Mouse (Mus musculus): ENCODE data around the gene Cadps2.

GRCm38 (mm10) chr6:23314291-23314690, 524.9 kb downstream of the Cadps2 start:
- TF ChIP-seq CTCF (IDR thresholded peaks at IDR 0.05; ENCODE audit: borderline replicate concordance, insufficient read depth, low read length) (no peak), POLR2A (IDR thresholded peaks at IDR 0.05; ENCODE audit: low read depth, low read length) (no peak)
